Mouse (Mus musculus): Measurements from ENCODE around the gene Rnd1. TPM values are rescaled to one million over a fixed set of nuclear protein-coding genes. Genes with fewer than 3 reads are reported as not detected.

The Rnd1 gene
- polyA plus RNA-seq, 1 experiment from 2014 or later: 7.3 TPM

DNA sequence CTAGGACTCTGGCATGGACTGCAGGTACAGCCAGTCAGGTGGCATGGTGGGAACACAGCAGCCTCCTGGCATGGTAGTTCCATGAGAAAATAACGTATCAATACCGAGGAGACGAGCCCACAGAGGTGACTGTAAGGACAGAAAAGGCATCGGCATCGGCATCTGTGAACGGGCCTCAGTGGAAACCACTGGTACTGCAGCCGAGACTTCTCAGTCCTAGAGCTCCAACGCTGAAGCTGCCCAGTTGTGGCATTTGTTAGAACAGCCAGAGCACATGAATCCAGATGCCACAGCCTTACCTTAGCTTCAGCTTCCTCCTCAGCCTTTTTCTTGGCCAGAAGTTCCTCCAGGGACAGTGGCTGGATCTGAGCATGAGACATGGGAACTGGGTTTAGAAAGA lies 25.1 kb downstream of the Rnd1 start:
- Histone ChIP-seq H3K27ac (ENCODE audit: low read depth, low read length) (no peak overlapping the region), H3K4me2 (ENCODE audit: low read depth, low read length) (no peak overlapping the region), H3K9ac (replicated peaks; ENCODE audit: low read depth, low read length) (no peak overlapping the region), H3K9me3 (ENCODE audit: control insufficient read depth, low read length) (no peaks in the 10 kb centered on the region), H3K4me3 (ENCODE audit: low read depth, low read length) (no peak overlapping the region), H3K36me3 (ENCODE audit: control insufficient read depth, insufficient read depth, low read length) (peaks cover 75% of the 10 kb centered on the region), H3K4me1 (ENCODE audit: control insufficient read depth, insufficient read depth, low read length) (no peaks in the 10 kb centered on the region), H3K27me3 (ENCODE audit: control insufficient read depth, insufficient read depth, low read length) (no peaks in the 10 kb centered on the region)
- no peak for ATAC-seq (ENCODE audit: low read depth)
- WGBS: 94% methylated on average over 8 of the region's 8 CpGs

DNA sequence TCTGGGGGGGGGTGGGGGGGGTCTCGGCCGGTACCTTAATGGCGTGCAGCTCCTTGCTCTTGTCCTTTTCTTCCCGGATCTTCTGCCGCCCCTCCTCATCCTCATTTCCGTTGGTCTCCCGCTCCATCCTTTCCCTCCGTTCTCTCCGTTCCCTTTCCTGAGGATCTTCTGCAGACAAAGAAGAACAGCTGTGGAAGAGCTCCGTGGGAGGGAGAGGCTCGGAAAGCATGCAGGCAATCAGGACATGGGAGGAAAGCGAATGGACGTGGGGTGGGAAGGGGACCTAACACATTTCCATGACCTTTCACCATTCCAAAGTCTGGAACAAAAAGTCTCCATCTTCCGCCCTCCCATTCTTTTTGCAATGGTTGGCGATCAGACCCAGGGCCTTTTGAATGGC lies 25.8 kb downstream of the Rnd1 start:
- no peak overlapping the region for H3K9ac ChIP-seq (replicated peaks; ENCODE audit: low read depth, low read length)
- peaks cover 73% of the 10 kb centered on the region for H3K36me3 ChIP-seq (ENCODE audit: control insufficient read depth, insufficient read depth, low read length)
- no peak for ATAC-seq (ENCODE audit: low read depth)
- H3K4me3 ChIP-seq (ENCODE audit: low read depth, low read length): no peak overlapping the region
- no peak overlapping the region for H3K27ac ChIP-seq (ENCODE audit: low read depth, low read length)
- H3K27me3 ChIP-seq (ENCODE audit: control insufficient read depth, insufficient read depth, low read length): no peaks in the 10 kb centered on the region
- no peak overlapping the region for H3K4me2 ChIP-seq (ENCODE audit: low read depth, low read length)
- WGBS: 96% methylated on average over 15 of the region's 15 CpGs
- H3K9me3 ChIP-seq (ENCODE audit: control insufficient read depth, low read length): no peaks in the 10 kb centered on the region
- H3K4me1 ChIP-seq (ENCODE audit: control insufficient read depth, insufficient read depth, low read length): no peaks in the 10 kb centered on the region

DNA sequence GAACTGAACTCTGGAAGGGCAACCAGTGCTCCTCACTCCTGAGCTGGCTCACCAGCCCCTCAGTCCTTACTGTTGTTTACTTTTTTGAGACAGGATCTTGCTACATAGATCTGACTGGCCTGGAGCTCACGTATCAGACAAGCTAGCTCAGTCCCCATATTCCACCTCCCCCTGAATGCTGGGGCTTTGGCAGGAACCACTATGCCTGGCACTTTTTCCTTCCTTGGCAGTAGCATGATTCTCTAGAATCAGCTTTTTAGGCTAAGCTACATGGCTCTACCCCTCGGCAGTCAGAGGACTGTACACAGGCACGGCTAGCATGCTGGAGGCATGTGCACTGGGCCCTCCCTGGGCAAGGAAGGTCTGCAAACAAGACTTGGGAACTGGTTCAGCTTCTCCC lies 29.2 kb downstream of the Rnd1 start:
- no peaks in the 10 kb centered on the region for H3K27me3 ChIP-seq (ENCODE audit: control insufficient read depth, insufficient read depth, low read length)
- 99% methylated on average over 3 of the region's 3 CpGs for WGBS
- no peak for ATAC-seq (ENCODE audit: low read depth)
- H3K4me3 ChIP-seq (ENCODE audit: low read depth, low read length): no peak overlapping the region
- H3K36me3 ChIP-seq (ENCODE audit: control insufficient read depth, insufficient read depth, low read length): peaks cover 89% of the 10 kb centered on the region
- H3K27ac ChIP-seq (ENCODE audit: low read depth, low read length): no peak overlapping the region
- no peak overlapping the region for H3K9ac ChIP-seq (replicated peaks; ENCODE audit: low read depth, low read length)
- H3K9me3 ChIP-seq (ENCODE audit: control insufficient read depth, low read length): no peaks in the 10 kb centered on the region
- no peaks in the 10 kb centered on the region for H3K4me1 ChIP-seq (ENCODE audit: control insufficient read depth, insufficient read depth, low read length)
- H3K4me2 ChIP-seq (ENCODE audit: low read depth, low read length): no peak overlapping the region

GRCm38 (mm10) chr15:98647308-98647707 lies 30.0 kb downstream of the Rnd1 start:
- Histone ChIP-seq H3K4me3 (ENCODE audit: low read depth, low read length) (no peak overlapping the region), H3K27me3 (ENCODE audit: control insufficient read depth, insufficient read depth, low read length) (no peaks in the 10 kb centered on the region), H3K27ac (ENCODE audit: low read depth, low read length) (no peak overlapping the region), H3K9ac (replicated peaks; ENCODE audit: low read depth, low read length) (no peak overlapping the region), H3K4me1 (ENCODE audit: control insufficient read depth, insufficient read depth, low read length) (no peaks in the 10 kb centered on the region), H3K4me2 (ENCODE audit: low read depth, low read length) (no peak overlapping the region), H3K36me3 (ENCODE audit: control insufficient read depth, insufficient read depth, low read length) (peaks cover 89% of the 10 kb centered on the region), H3K9me3 (ENCODE audit: control insufficient read depth, low read length) (no peaks in the 10 kb centered on the region)
- no peak for ATAC-seq (ENCODE audit: low read depth)
- WGBS: 90% methylated on average over 10 of the region's 10 CpGs

GRCm38 (mm10) chr15:98646737-98647136 lies 30.5 kb downstream of the Rnd1 start:
- 89% methylated on average over 8 of the region's 8 CpGs for WGBS
- no peak overlapping the region for H3K9ac ChIP-seq (replicated peaks; ENCODE audit: low read depth, low read length)
- ATAC-seq (ENCODE audit: low read depth): no peak
- H3K4me2 ChIP-seq (ENCODE audit: low read depth, low read length): no peak overlapping the region
- H3K36me3 ChIP-seq (ENCODE audit: control insufficient read depth, insufficient read depth, low read length): peaks cover 89% of the 10 kb centered on the region
- H3K9me3 ChIP-seq (ENCODE audit: control insufficient read depth, low read length): no peaks in the 10 kb centered on the region
- no peaks in the 10 kb centered on the region for H3K27me3 ChIP-seq (ENCODE audit: control insufficient read depth, insufficient read depth, low read length)
- H3K4me3 ChIP-seq (ENCODE audit: low read depth, low read length): no peak overlapping the region
- no peak overlapping the region for H3K27ac ChIP-seq (ENCODE audit: low read depth, low read length)
- H3K4me1 ChIP-seq (ENCODE audit: control insufficient read depth, insufficient read depth, low read length): no peaks in the 10 kb centered on the region

GRCm38 (mm10) chr15:98645057-98646026 lies 31.9 kb downstream of the Rnd1 start:
- Histone ChIP-seq H3K27me3 (ENCODE audit: control insufficient read depth, insufficient read depth, low read length) (no peaks in the 10 kb centered on the region), H3K4me3 (ENCODE audit: low read depth, low read length) (no peak overlapping the region), H3K4me2 (ENCODE audit: low read depth, low read length) (no peak overlapping the region), H3K36me3 (ENCODE audit: control insufficient read depth, insufficient read depth, low read length) (peaks cover 81% of the 10 kb centered on the region), H3K9ac (replicated peaks; ENCODE audit: low read depth, low read length) (no peak overlapping the region), H3K9me3 (ENCODE audit: control insufficient read depth, low read length) (no peaks in the 10 kb centered on the region), H3K4me1 (ENCODE audit: control insufficient read depth, insufficient read depth, low read length) (no peaks in the 10 kb centered on the region), H3K27ac (ENCODE audit: low read depth, low read length) (no peak overlapping the region)
- WGBS: 87% methylated on average over 24 of the region's 24 CpGs
- ATAC-seq (ENCODE audit: low read depth): no peak

- 84% methylated on average over 12 of the region's 12 CpGs for WGBS
- H3K9ac ChIP-seq (replicated peaks; ENCODE audit: low read depth, low read length): no peak overlapping the region
- no peaks in the 10 kb centered on the region for H3K27me3 ChIP-seq (ENCODE audit: control insufficient read depth, insufficient read depth, low read length)
- H3K9me3 ChIP-seq (ENCODE audit: control insufficient read depth, low read length): no peaks in the 10 kb centered on the region
- no peak for ATAC-seq (ENCODE audit: low read depth)
- no peak overlapping the region for H3K27ac ChIP-seq (ENCODE audit: low read depth, low read length)
- H3K4me2 ChIP-seq (ENCODE audit: low read depth, low read length): no peak overlapping the region
- H3K4me3 ChIP-seq (ENCODE audit: low read depth, low read length): no peak overlapping the region
- H3K36me3 ChIP-seq (ENCODE audit: control insufficient read depth, insufficient read depth, low read length): peaks cover 79% of the 10 kb centered on the region
- no peaks in the 10 kb centered on the region for H3K4me1 ChIP-seq (ENCODE audit: control insufficient read depth, insufficient read depth, low read length)
These were observed 32.9 kb downstream of the Rnd1 start for GRCm38 (mm10) chr15:98644406-98644805.

- Histone ChIP-seq H3K4me3 (ENCODE audit: low read depth, low read length) (no peak overlapping the region), H3K9ac (replicated peaks; ENCODE audit: low read depth, low read length) (no peak overlapping the region), H3K27me3 (ENCODE audit: control insufficient read depth, insufficient read depth, low read length) (no peaks in the 10 kb centered on the region), H3K36me3 (ENCODE audit: control insufficient read depth, insufficient read depth, low read length) (peaks cover 45% of the 10 kb centered on the region), H3K9me3 (ENCODE audit: control insufficient read depth, low read length) (no peaks in the 10 kb centered on the region), H3K4me2 (ENCODE audit: low read depth, low read length) (no peak overlapping the region), H3K4me1 (ENCODE audit: control insufficient read depth, insufficient read depth, low read length) (peaks cover 27% of the 10 kb centered on the region), H3K27ac (ENCODE audit: low read depth, low read length) (no peak overlapping the region)
- ATAC-seq (ENCODE audit: low read depth): no peak
- 28% methylated on average over 8 of the region's 8 CpGs for WGBS
These were observed 37.1 kb downstream of the Rnd1 start for GRCm38 (mm10) chr15:98640157-98640556.

GRCm38 (mm10) chr15:98637155-98637554 lies 40.1 kb downstream of the Rnd1 start:
- ATAC-seq (ENCODE audit: low read depth): no peak
- Histone ChIP-seq H3K36me3 (ENCODE audit: control insufficient read depth, insufficient read depth, low read length) (peaks cover 18% of the 10 kb centered on the region), H3K4me3 (ENCODE audit: low read depth, low read length) (no peak overlapping the region), H3K9ac (replicated peaks; ENCODE audit: low read depth, low read length) (no peak overlapping the region), H3K9me3 (ENCODE audit: control insufficient read depth, low read length) (no peaks in the 10 kb centered on the region), H3K4me1 (ENCODE audit: control insufficient read depth, insufficient read depth, low read length) (peaks cover 40% of the 10 kb centered on the region), H3K4me2 (ENCODE audit: low read depth, low read length) (peak overlapping the region; percentile 84), H3K27me3 (ENCODE audit: control insufficient read depth, insufficient read depth, low read length) (no peaks in the 10 kb centered on the region), H3K27ac (ENCODE audit: low read depth, low read length) (no peak overlapping the region)
- WGBS: 26% methylated on average over 3 of the region's 3 CpGs
